Mouse (Mus musculus) brain, embryonic 14.5 days (tissue): Measurements from ENCODE around the gene Txndc11.

ENCODE experiments used
- CTCF ChIP-seq: fragments of 200-500 bp; IDR thresholded peaks from 2 replicates; pipeline ENCODE4 v1.5.1; 2012; ENCODE audit warnings: inconsistent platforms, mild to moderate bottlenecking, moderate library complexity, borderline replicate concordance; ENCODE audit not compliant: insufficient read depth, insufficient read length; ENCODE audit errors: extremely low read depth
- POLR2A ChIP-seq: fragments of 200-500 bp; IDR thresholded peaks from 2 replicates; pipeline ENCODE4 v1.6.1; 2012; ENCODE audit warnings: mild to moderate bottlenecking, inconsistent platforms, borderline replicate concordance; ENCODE audit not compliant: poor library complexity, insufficient read depth, insufficient read length, severe bottlenecking; ENCODE audit errors: extremely low read depth

DNA sequence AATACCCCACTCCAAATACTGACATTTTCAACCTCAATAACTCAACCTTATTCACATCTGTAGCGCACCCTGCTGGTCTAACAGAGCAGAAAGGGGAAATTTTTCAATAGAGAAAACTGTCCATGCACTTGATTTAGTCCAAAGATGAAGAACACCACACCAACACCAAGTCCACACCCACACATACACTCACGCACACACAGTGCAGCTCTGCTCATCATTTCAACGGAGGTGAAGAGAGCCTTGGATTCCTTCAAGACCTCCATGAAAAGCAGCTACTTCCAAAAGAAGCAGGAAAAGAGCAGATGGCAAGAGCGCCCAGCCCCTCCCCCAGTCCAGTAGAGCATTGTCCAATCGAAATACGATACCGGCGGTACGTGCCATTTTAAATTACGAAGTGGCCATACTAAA, 40.2 kb upstream of the Txndc11 start:
- TF ChIP-seq POLR2A (no peak), CTCF (peak; percentile 17; the same call in 1 of the 2 replicates)
